Mouse (Mus musculus) liver, postnatal 0 days (tissue): ENCODE measurements at regions not wholly inside any gene's neighbourhood (a gene's known extent, or its start where the extent isn't known, plus 50 kb on each side); places are given as distances from the start of the nearest gene placed in this dataset.

Experiments used
- CTCF ChIP-seq: sonication (generic); IDR thresholded peaks from 2 replicates; pipeline ENCODE4 v1.5.1; 2016; ENCODE audit warnings: antibody characterized with exemption, low read depth
- EP300 ChIP-seq: IDR thresholded peaks from 2 replicates; pipeline ENCODE4 v1.6.1; 2016; ENCODE audit warnings: antibody characterized with exemption, low read depth, mild to moderate bottlenecking

GRCm38 (mm10) chr15:16923246-16923645 is 194.7 kb downstream of the Cdh9 start:
- TF ChIP-seq CTCF (no peak), EP300 (no peak)
